Mouse (Mus musculus) MEL (cell line): ENCODE data around the gene Rapgef1.

Experiments
- CHD1 ChIP-seq: IDR thresholded peaks from 2 replicates; pipeline ENCODE4 v1.6.1; 2012; ENCODE audit warnings: low read depth, mild to moderate bottlenecking, inconsistent platforms, low read length, improper control_type of control experiment
- CTCF ChIP-seq, 3 experiments: IDR thresholded peaks in 2 of 3; conservative IDR thresholded peaks in 1 of 3; 2 replicates each; pipeline ENCODE4 v1.5.1; 2011 to 2012; ENCODE audit warnings: low read length in 3 of 3, low read depth in 2 of 3, mild to moderate bottlenecking in 2 of 3, improper control_type of control experiment in 1 of 3, inconsistent platforms in 1 of 3, mixed read lengths in 1 of 3, moderate library complexity in 1 of 3; ENCODE audit not compliant: control insufficient read depth in 1 of 3, insufficient read depth in 1 of 3, poor library complexity in 1 of 3, severe bottlenecking in 1 of 3
- ETS1 ChIP-seq: IDR thresholded peaks from 2 replicates; pipeline ENCODE4 v1.6.1; 2012; ENCODE audit warnings: low read depth, mild to moderate bottlenecking, inconsistent platforms, low read length, improper control_type of control experiment, moderate library complexity
- KAT2A ChIP-seq: conservative IDR thresholded peaks from 2 replicates; pipeline ENCODE4 v1.6.1; 2012; ENCODE audit warnings: low read depth, low read length, improper control_type of control experiment, inconsistent platforms
- MAX ChIP-seq: IDR thresholded peaks from 2 replicates; pipeline ENCODE4 v1.6.1; 2011; ENCODE audit warnings: low read length, improper control_type of control experiment
- POLR2A ChIP-seq, 2 experiments: IDR thresholded peaks; 2 replicates each; pipeline ENCODE4 v1.6.1; 2011 to 2012; ENCODE audit warnings: low read length in 2 of 2, mild to moderate bottlenecking in 2 of 2, control low read depth in 1 of 2, improper control_type of control experiment in 1 of 2, low read depth in 1 of 2, moderate library complexity in 1 of 2; ENCODE audit not compliant: control insufficient read depth in 1 of 2, insufficient read depth in 1 of 2, poor library complexity in 1 of 2
- POLR2AphosphoS2 ChIP-seq: IDR thresholded peaks from 2 replicates; pipeline ENCODE4 v1.6.1; 2011; ENCODE audit warnings: low read length, improper control_type of control experiment
- SMC3 ChIP-seq: IDR thresholded peaks from 2 replicates; pipeline ENCODE4 v1.6.1; 2011; ENCODE audit warnings: low read depth, low read length, improper control_type of control experiment
- TCF12 ChIP-seq: IDR thresholded peaks from 2 replicates; pipeline ENCODE4 v1.6.1; 2014; ENCODE audit warnings: low read depth, mild to moderate bottlenecking, inconsistent platforms, low read length, improper control_type of control experiment, moderate library complexity
- ZKSCAN1 ChIP-seq: IDR thresholded peaks from 2 replicates; pipeline ENCODE4 v1.6.1; 2012; ENCODE audit warnings: low read depth, mild to moderate bottlenecking, inconsistent platforms, low read length, improper control_type of control experiment, moderate library complexity

- TF ChIP-seq CTCF (IDR thresholded peaks at IDR 0.05 in 2 of 3, conservative IDR thresholded peaks at IDR 0.05 in 1 of 3; ENCODE audit: control insufficient read depth in 1 of 3, insufficient read depth in 1 of 3, low read depth in 2 of 3, low read length in 3 of 3, poor library complexity in 1 of 3, severe bottlenecking in 1 of 3) (no peak), MAX (no peak), KAT2A (no peak), SMC3 (no peak), POLR2AphosphoS2 (no peak), TCF12 (no peak), POLR2A (IDR thresholded peaks at IDR 0.05; ENCODE audit: control insufficient read depth in 1 of 2, insufficient read depth in 1 of 2, low read depth in 1 of 2, low read length in 2 of 2, poor library complexity in 1 of 2) (no peak), CHD1 (no peak), ETS1 (no peak), ZKSCAN1 (0 out of 2 replicates have a peak, but pooled peaks have one; percentile 6)
Observed at GRCm38 (mm10) chr2:29624739-29625138, 5.2 kb downstream of the Rapgef1 start.
